Mouse (Mus musculus): ENCODE results near the gene Prex1. TPM values are rescaled to one million over a fixed set of nuclear protein-coding genes. Genes with fewer than 3 reads are reported as not detected.
A peak's percentile ranks its signal among the peaks of the same experiment; 100 is the strongest.

Prex1 gene
- polyA plus RNA-seq, 1 experiment from 2014 or later, result 16.1 TPM

GRCm38 (mm10) chr2:166685824-166686223 lies 27.8 kb downstream of the Prex1 start:
- 68% methylated on average over 8 of the region's 8 CpGs for WGBS (ENCODE audit: insufficient replicate concordance)
- H3K4me3 ChIP-seq (ENCODE audit: low read depth, low read length), result no peak overlapping the region
- no peak overlapping the region for H3K9ac ChIP-seq (ENCODE audit: low read depth, low read length)
- ATAC-seq (ENCODE audit: low read depth), result no peak
- H3K4me2 ChIP-seq (ENCODE audit: low read depth, low read length), result no peak overlapping the region
- peaks cover 6% of the 10 kb centered on the region for H3K4me1 ChIP-seq (ENCODE audit: control insufficient read depth, low read depth, low read length)
- H3K27me3 ChIP-seq (ENCODE audit: control insufficient read depth, insufficient read depth, low read depth, low read length), result no peaks in the 10 kb centered on the region
- no peaks in the 10 kb centered on the region for H3K9me3 ChIP-seq (replicated peaks; ENCODE audit: control insufficient read depth, low read length)
- H3K36me3 ChIP-seq (ENCODE audit: control insufficient read depth, insufficient read depth), result no peaks in the 10 kb centered on the region
- H3K27ac ChIP-seq (ENCODE audit: low read length), result no peak overlapping the region

DNA sequence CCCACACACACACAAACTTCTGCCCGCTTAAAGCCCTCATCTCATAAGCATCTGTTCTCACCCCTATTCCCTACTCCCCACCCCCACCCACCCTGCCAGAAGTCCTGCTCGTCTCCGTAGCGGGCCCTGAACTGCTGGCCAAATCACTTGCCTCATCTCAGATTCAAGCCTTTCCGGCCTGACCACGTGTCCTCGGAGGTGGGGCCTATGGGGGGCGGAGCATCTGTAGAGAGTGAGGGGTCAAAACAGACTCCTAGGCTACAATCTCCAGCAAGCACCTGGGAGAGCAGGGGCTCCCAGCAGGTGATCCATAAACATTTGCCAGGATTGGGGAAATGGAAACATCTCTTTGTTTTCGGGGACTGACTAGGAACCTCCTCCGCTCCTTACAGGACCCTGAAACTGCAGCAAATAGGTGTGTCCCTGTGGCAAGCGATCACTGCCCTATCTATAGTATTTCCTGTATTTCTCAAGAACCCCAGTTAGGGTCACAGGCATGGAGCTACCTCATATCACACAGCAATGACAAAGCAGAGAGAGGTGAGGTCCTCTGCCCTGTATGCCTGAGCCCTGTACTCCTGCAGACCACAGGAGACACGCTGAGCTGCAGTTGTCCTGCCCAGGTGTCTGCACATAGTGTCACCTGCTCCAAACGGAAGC lies 29.6 kb downstream of the Prex1 start:
- Histone ChIP-seq H3K4me3 (ENCODE audit: low read depth, low read length) (no peak overlapping the region), H3K4me1 (ENCODE audit: control insufficient read depth, low read depth, low read length) (peaks cover 6% of the 10 kb centered on the region), H3K9ac (ENCODE audit: low read depth, low read length) (no peak overlapping the region), H3K27me3 (ENCODE audit: control insufficient read depth, insufficient read depth, low read depth, low read length) (no peaks in the 10 kb centered on the region), H3K27ac (ENCODE audit: low read length) (no peak overlapping the region), H3K9me3 (replicated peaks; ENCODE audit: control insufficient read depth, low read length) (no peaks in the 10 kb centered on the region), H3K36me3 (ENCODE audit: control insufficient read depth, insufficient read depth) (no peaks in the 10 kb centered on the region), H3K4me2 (ENCODE audit: low read depth, low read length) (no peak overlapping the region)
- peak; percentile 24; the same call in 1 of the 2 replicates for ATAC-seq (ENCODE audit: low read depth)
- WGBS (ENCODE audit: insufficient replicate concordance), result 15% methylated on average over 13 of the region's 13 CpGs

DNA sequence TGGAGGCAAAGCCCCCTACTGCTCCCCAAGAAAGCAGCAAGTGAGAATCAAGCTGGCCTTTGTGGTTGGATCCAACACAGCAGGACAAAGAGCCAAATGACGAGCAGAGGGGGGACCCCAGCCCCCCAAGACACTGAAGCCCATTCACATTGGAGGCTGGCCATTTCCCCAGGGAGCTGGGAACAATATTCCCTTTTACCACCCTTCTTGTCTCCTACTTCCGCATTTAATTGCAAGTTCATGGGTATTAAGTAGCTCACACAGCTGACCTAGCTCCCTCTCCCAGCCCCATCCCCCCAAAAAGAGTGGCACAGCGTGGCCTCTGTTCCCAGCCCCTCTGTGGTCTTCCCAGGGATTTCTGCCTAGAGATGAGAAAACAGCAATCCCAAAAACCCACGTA lies 30.8 kb downstream of the Prex1 start:
- Histone ChIP-seq H3K4me3 (ENCODE audit: low read depth, low read length) (no peak overlapping the region), H3K4me2 (ENCODE audit: low read depth, low read length) (no peak overlapping the region), H3K9me3 (replicated peaks; ENCODE audit: control insufficient read depth, low read length) (no peaks in the 10 kb centered on the region), H3K36me3 (ENCODE audit: control insufficient read depth, insufficient read depth) (no peaks in the 10 kb centered on the region), H3K4me1 (ENCODE audit: control insufficient read depth, low read depth, low read length) (peaks cover 6% of the 10 kb centered on the region), H3K27ac (ENCODE audit: low read length) (no peak overlapping the region), H3K9ac (ENCODE audit: low read depth, low read length) (no peak overlapping the region), H3K27me3 (ENCODE audit: control insufficient read depth, insufficient read depth, low read depth, low read length) (no peaks in the 10 kb centered on the region)
- 68% methylated on average over 4 of the region's 4 CpGs for WGBS (ENCODE audit: insufficient replicate concordance)
- no peak for ATAC-seq (ENCODE audit: low read depth)

DNA sequence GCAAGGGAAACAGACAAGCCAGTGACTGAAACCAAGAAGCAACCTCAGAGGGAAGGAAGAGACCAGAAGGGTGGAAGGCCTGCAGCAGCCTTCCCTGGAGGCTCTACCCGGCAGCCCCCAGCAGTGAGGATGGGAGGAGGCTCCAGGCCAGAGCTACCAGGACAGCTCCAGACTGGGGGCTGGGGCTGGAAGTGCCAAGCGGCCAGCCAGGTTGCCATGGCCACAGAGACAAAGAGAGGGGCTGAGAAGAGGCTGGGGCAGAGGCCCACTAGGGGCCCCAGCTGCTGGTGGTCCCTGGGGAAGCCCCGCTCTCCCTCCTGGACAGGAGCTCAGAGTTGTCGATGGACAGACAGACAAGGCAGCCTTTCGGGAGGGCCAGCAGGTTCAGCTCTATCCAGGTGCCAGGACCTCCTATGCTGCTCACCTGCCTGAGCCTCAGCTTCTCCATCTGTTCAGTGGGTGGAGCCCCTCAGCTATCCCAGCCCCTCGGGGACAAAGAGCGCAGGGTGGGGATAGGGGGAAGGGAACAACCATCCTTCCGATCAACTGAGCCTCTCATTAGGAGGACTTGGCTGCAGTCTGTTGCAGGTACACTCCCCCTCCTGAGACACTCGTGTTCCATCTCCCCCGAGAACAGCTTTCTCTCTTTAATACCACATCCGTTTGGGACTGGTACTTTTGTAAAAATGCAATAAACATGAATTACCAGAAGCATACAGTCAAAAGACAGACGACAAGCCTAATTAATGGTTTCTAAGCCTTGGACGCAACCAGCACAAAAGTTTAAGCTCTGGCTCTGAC lies 34.5 kb downstream of the Prex1 start:
- H3K27me3 ChIP-seq (ENCODE audit: control insufficient read depth, insufficient read depth, low read depth, low read length), result no peaks in the 10 kb centered on the region
- H3K4me1 ChIP-seq (ENCODE audit: control insufficient read depth, low read depth, low read length), result peaks cover 9% of the 10 kb centered on the region
- 72% methylated on average over 13 of the region's 13 CpGs for WGBS (ENCODE audit: insufficient replicate concordance)

DNA sequence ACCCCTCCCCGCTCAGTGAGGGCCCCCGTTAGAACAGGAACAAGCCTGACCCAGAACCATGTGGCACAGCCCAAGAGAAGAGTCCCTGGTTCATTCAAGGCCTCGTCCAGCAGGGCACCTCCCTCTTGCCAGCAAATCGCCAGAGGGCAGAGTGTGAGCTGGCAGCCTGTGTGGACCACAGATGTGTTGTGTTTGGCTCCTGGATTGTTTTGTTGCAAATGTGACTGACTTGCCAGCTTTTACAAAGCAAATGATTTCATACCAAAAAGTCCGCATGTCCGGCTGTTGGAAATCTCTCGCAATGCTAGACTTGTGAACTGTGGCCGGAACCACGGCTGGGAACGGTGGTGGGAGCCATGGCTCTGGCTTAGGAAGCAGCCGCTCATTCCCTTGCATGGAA lies 36.7 kb downstream of the Prex1 start:
- 81% methylated on average over 11 of the region's 11 CpGs for WGBS (ENCODE audit: insufficient replicate concordance)
- Histone ChIP-seq H3K4me2 (ENCODE audit: low read depth, low read length) (no peak overlapping the region), H3K4me1 (ENCODE audit: control insufficient read depth, low read depth, low read length) (peaks cover 9% of the 10 kb centered on the region), H3K9ac (ENCODE audit: low read depth, low read length) (no peak overlapping the region), H3K4me3 (ENCODE audit: low read depth, low read length) (no peak overlapping the region), H3K27me3 (ENCODE audit: control insufficient read depth, insufficient read depth, low read depth, low read length) (no peaks in the 10 kb centered on the region), H3K36me3 (ENCODE audit: control insufficient read depth, insufficient read depth) (peaks cover 3% of the 10 kb centered on the region; the same call in 1 of the 2 replicates), H3K27ac (ENCODE audit: low read length) (no peak overlapping the region), H3K9me3 (replicated peaks; ENCODE audit: control insufficient read depth, low read length) (no peaks in the 10 kb centered on the region)
- no peak for ATAC-seq (ENCODE audit: low read depth)

More for the DNA sequence above, 34.5 kb downstream of the Prex1 start:
- Histone ChIP-seq H3K36me3 (ENCODE audit: control insufficient read depth, insufficient read depth) (no peaks in the 10 kb centered on the region), H3K4me3 (ENCODE audit: low read depth, low read length) (no peak overlapping the region), H3K9me3 (replicated peaks; ENCODE audit: control insufficient read depth, low read length) (no peaks in the 10 kb centered on the region), H3K27ac (ENCODE audit: low read length) (no peak overlapping the region), H3K9ac (ENCODE audit: low read depth, low read length) (no peak overlapping the region), H3K4me2 (ENCODE audit: low read depth, low read length) (no peak overlapping the region)
- no peak for ATAC-seq (ENCODE audit: low read depth)

DNA sequence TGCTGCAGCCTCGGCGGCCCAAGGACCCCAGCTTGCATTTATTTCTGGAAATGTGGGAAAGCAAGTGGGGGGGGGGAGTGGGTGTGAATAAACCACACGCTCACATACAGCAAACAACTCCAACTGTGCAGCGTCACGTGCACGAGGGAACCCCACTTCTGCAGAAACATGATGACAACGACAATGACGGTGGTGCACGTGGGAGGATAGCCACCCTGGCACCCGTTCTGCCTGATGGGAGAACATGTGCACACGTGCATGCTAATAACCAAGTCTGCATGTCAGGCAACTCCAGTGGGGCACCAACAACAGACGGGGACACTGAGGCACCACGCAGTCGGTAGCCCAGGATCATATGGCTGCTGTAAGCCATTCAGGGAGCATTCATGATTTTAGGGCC lies 37.1 kb downstream of the Prex1 start:
- WGBS (ENCODE audit: insufficient replicate concordance), result 84% methylated on average over 14 of the region's 14 CpGs
- H3K36me3 ChIP-seq (ENCODE audit: control insufficient read depth, insufficient read depth), result peaks cover 3% of the 10 kb centered on the region; the same call in 1 of the 2 replicates
- H3K9ac ChIP-seq (ENCODE audit: low read depth, low read length), result no peak overlapping the region

GRCm38 (mm10) chr2:166675588-166676444 lies 37.8 kb downstream of the Prex1 start:
- Histone ChIP-seq H3K4me3 (ENCODE audit: low read depth, low read length) (no peak overlapping the region), H3K9me3 (replicated peaks; ENCODE audit: control insufficient read depth, low read length) (no peaks in the 10 kb centered on the region), H3K36me3 (ENCODE audit: control insufficient read depth, insufficient read depth) (peaks cover 3% of the 10 kb centered on the region; the same call in 1 of the 2 replicates), H3K27ac (ENCODE audit: low read length) (no peak overlapping the region), H3K9ac (ENCODE audit: low read depth, low read length) (no peak overlapping the region), H3K27me3 (ENCODE audit: control insufficient read depth, insufficient read depth, low read depth, low read length) (no peaks in the 10 kb centered on the region), H3K4me1 (ENCODE audit: control insufficient read depth, low read depth, low read length) (peaks cover 16% of the 10 kb centered on the region), H3K4me2 (ENCODE audit: low read depth, low read length) (no peak overlapping the region)
- 53% methylated on average over 14 of the region's 14 CpGs for WGBS (ENCODE audit: insufficient replicate concordance)
- ATAC-seq (ENCODE audit: low read depth), result no peak

More for the DNA sequence above, 37.1 kb downstream of the Prex1 start:
- Histone ChIP-seq H3K4me2 (ENCODE audit: low read depth, low read length) (no peak overlapping the region), H3K27ac (ENCODE audit: low read length) (no peak overlapping the region), H3K9me3 (replicated peaks; ENCODE audit: control insufficient read depth, low read length) (no peaks in the 10 kb centered on the region), H3K4me3 (ENCODE audit: low read depth, low read length) (no peak overlapping the region), H3K4me1 (ENCODE audit: control insufficient read depth, low read depth, low read length) (peaks cover 12% of the 10 kb centered on the region), H3K27me3 (ENCODE audit: control insufficient read depth, insufficient read depth, low read depth, low read length) (no peaks in the 10 kb centered on the region)
- no peak for ATAC-seq (ENCODE audit: low read depth)

GRCm38 (mm10) chr2:166674693-166675092 lies 38.9 kb downstream of the Prex1 start:
- Histone ChIP-seq H3K4me3 (ENCODE audit: low read depth, low read length) (no peak overlapping the region), H3K27me3 (ENCODE audit: control insufficient read depth, insufficient read depth, low read depth, low read length) (no peaks in the 10 kb centered on the region), H3K4me1 (ENCODE audit: control insufficient read depth, low read depth, low read length) (peaks cover 16% of the 10 kb centered on the region), H3K27ac (ENCODE audit: low read length) (no peak overlapping the region), H3K9me3 (replicated peaks; ENCODE audit: control insufficient read depth, low read length) (no peaks in the 10 kb centered on the region), H3K36me3 (ENCODE audit: control insufficient read depth, insufficient read depth) (peaks cover 3% of the 10 kb centered on the region; the same call in 1 of the 2 replicates), H3K4me2 (ENCODE audit: low read depth, low read length) (no peak overlapping the region), H3K9ac (ENCODE audit: low read depth, low read length) (no peak overlapping the region)
- peak; percentile 16; the same call in 1 of the 2 replicates for ATAC-seq (ENCODE audit: low read depth)
- WGBS (ENCODE audit: insufficient replicate concordance), result 15% methylated on average over 12 of the region's 12 CpGs

All from liver, embryonic 16.5 days (tissue).